Mouse (Mus musculus): ENCODE results near the gene Tfeb. TPM values are rescaled to one million over a fixed set of nuclear protein-coding genes. Genes with fewer than 3 reads are reported as not detected.

The Tfeb gene
- polyA plus RNA-seq, 1 experiment = 7.6 TPM

GRCm38 (mm10) chr17:47699055-47699454 is 37.8 kb upstream of the Tfeb start:
- TF ChIP-seq USF1 (IDR thresholded peaks at IDR 0.05; ENCODE audit: low read depth) (no peak), MAX (IDR thresholded peaks at IDR 0.05) (no peak), MYOD1 (IDR thresholded peaks at IDR 0.05; ENCODE audit: control insufficient read depth, insufficient read length, low read depth) (no peak), CTCF (IDR thresholded peaks at IDR 0.05; ENCODE audit: control insufficient read depth, insufficient read depth, insufficient read length) (no peak), FOSL1 (IDR thresholded peaks at IDR 0.05; ENCODE audit: insufficient read depth, low read length, poor library complexity, severe bottlenecking) (no peak), CEBPB (IDR thresholded peaks at IDR 0.05; ENCODE audit: low read depth) (no peak), MYOG (IDR thresholded peaks at IDR 0.05; ENCODE audit: control insufficient read depth, extremely low read depth, insufficient read length) (no peak)
- Histone ChIP-seq H3K79me2 (ENCODE audit: control insufficient read depth, insufficient read depth) (no peaks in the 10 kb centered on the region), H3K27me3 (ENCODE audit: control insufficient read depth, insufficient read depth, insufficient read length) (no peaks in the 10 kb centered on the region), H3ac (ENCODE audit: control insufficient read depth, insufficient read length, low read depth) (no peak overlapping the region), H3K4me3 (ENCODE audit: insufficient read depth, poor library complexity, severe bottlenecking) (no peak overlapping the region), H3K79me3 (ENCODE audit: low read depth) (no peaks in the 10 kb centered on the region), H3K36me3 (ENCODE audit: control insufficient read depth, insufficient read depth) (no peaks in the 10 kb centered on the region)

GRCm38 (mm10) chr17:47701793-47702192 is 35.0 kb upstream of the Tfeb start:
- TF ChIP-seq USF1 (IDR thresholded peaks at IDR 0.05; ENCODE audit: low read depth) (no peak), MAX (IDR thresholded peaks at IDR 0.05) (no peak), MYOD1 (IDR thresholded peaks at IDR 0.05; ENCODE audit: control insufficient read depth, insufficient read length, low read depth) (no peak), CTCF (IDR thresholded peaks at IDR 0.05; ENCODE audit: control insufficient read depth, insufficient read depth, insufficient read length) (no peak), FOSL1 (IDR thresholded peaks at IDR 0.05; ENCODE audit: insufficient read depth, low read length, poor library complexity, severe bottlenecking) (no peak), CEBPB (IDR thresholded peaks at IDR 0.05; ENCODE audit: low read depth) (no peak), MYOG (IDR thresholded peaks at IDR 0.05; ENCODE audit: control insufficient read depth, extremely low read depth, insufficient read length) (no peak)
- Histone ChIP-seq H3K27me3 (ENCODE audit: control insufficient read depth, insufficient read depth, insufficient read length) (no peaks in the 10 kb centered on the region), H3K4me3 (ENCODE audit: insufficient read depth, poor library complexity, severe bottlenecking) (no peak overlapping the region), H3K79me2 (ENCODE audit: control insufficient read depth, insufficient read depth) (no peaks in the 10 kb centered on the region), H3K79me3 (ENCODE audit: low read depth) (no peaks in the 10 kb centered on the region), H3K36me3 (ENCODE audit: control insufficient read depth, insufficient read depth) (no peaks in the 10 kb centered on the region), H3ac (ENCODE audit: control insufficient read depth, insufficient read length, low read depth) (no peak overlapping the region)

GRCm38 (mm10) chr17:47702548-47703345 is 34.1 kb upstream of the Tfeb start:
- no peaks in the 10 kb centered on the region for H3K36me3 ChIP-seq (ENCODE audit: control insufficient read depth, insufficient read depth)
- no peaks in the 10 kb centered on the region for H3K27me3 ChIP-seq (ENCODE audit: control insufficient read depth, insufficient read depth, insufficient read length)
- H3ac ChIP-seq (ENCODE audit: control insufficient read depth, insufficient read length, low read depth) = no peak overlapping the region
- no peak overlapping the region for H3K4me3 ChIP-seq (ENCODE audit: insufficient read depth, poor library complexity, severe bottlenecking)
- TF ChIP-seq CTCF (IDR thresholded peaks at IDR 0.05; ENCODE audit: control insufficient read depth, insufficient read depth, insufficient read length) (no peak), MYOG (IDR thresholded peaks at IDR 0.05; ENCODE audit: control insufficient read depth, extremely low read depth, insufficient read length) (no peak), CEBPB (IDR thresholded peaks at IDR 0.05; ENCODE audit: low read depth) (no peak), FOSL1 (IDR thresholded peaks at IDR 0.05; ENCODE audit: insufficient read depth, low read length, poor library complexity, severe bottlenecking) (no peak), MAX (IDR thresholded peaks at IDR 0.05) (no peak), MYOD1 (IDR thresholded peaks at IDR 0.05; ENCODE audit: control insufficient read depth, insufficient read length, low read depth) (no peak), USF1 (IDR thresholded peaks at IDR 0.05; ENCODE audit: low read depth) (no peak)
- no peaks in the 10 kb centered on the region for H3K79me2 ChIP-seq (ENCODE audit: control insufficient read depth, insufficient read depth)
- no peaks in the 10 kb centered on the region for H3K79me3 ChIP-seq (ENCODE audit: low read depth)

GRCm38 (mm10) chr17:47703556-47703955 is 33.3 kb upstream of the Tfeb start:
- Histone ChIP-seq H3K36me3 (ENCODE audit: control insufficient read depth, insufficient read depth) (no peaks in the 10 kb centered on the region), H3K4me3 (ENCODE audit: insufficient read depth, poor library complexity, severe bottlenecking) (no peak overlapping the region)
- no peak for TF ChIP-seq FOSL1 (IDR thresholded peaks at IDR 0.05; ENCODE audit: insufficient read depth, low read length, poor library complexity, severe bottlenecking)
- TF ChIP-seq USF1 (IDR thresholded peaks at IDR 0.05; ENCODE audit: low read depth) = no peak
- TF ChIP-seq MYOD1 (IDR thresholded peaks at IDR 0.05; ENCODE audit: control insufficient read depth, insufficient read length, low read depth) = no peak
- no peak for TF ChIP-seq MYOG (IDR thresholded peaks at IDR 0.05; ENCODE audit: control insufficient read depth, extremely low read depth, insufficient read length)
- no peak for TF ChIP-seq CTCF (IDR thresholded peaks at IDR 0.05; ENCODE audit: control insufficient read depth, insufficient read depth, insufficient read length)
- TF ChIP-seq MAX (IDR thresholded peaks at IDR 0.05) = no peak
- TF ChIP-seq CEBPB (IDR thresholded peaks at IDR 0.05; ENCODE audit: low read depth) = no peak

GRCm38 (mm10) chr17:47704692-47705091 is 32.1 kb upstream of the Tfeb start:
- Histone ChIP-seq H3K79me2 (ENCODE audit: control insufficient read depth, insufficient read depth) (no peaks in the 10 kb centered on the region), H3K27me3 (ENCODE audit: control insufficient read depth, insufficient read depth, insufficient read length) (peaks cover 8% of the 10 kb centered on the region), H3K79me3 (ENCODE audit: low read depth) (no peaks in the 10 kb centered on the region), H3ac (ENCODE audit: control insufficient read depth, insufficient read length, low read depth) (no peak overlapping the region), H3K4me3 (ENCODE audit: insufficient read depth, poor library complexity, severe bottlenecking) (no peak overlapping the region), H3K36me3 (ENCODE audit: control insufficient read depth, insufficient read depth) (no peaks in the 10 kb centered on the region)
- TF ChIP-seq FOSL1 (IDR thresholded peaks at IDR 0.05; ENCODE audit: insufficient read depth, low read length, poor library complexity, severe bottlenecking) (no peak), USF1 (IDR thresholded peaks at IDR 0.05; ENCODE audit: low read depth) (no peak), CTCF (IDR thresholded peaks at IDR 0.05; ENCODE audit: control insufficient read depth, insufficient read depth, insufficient read length) (no peak), MYOD1 (IDR thresholded peaks at IDR 0.05; ENCODE audit: control insufficient read depth, insufficient read length, low read depth) (no peak), MYOG (IDR thresholded peaks at IDR 0.05; ENCODE audit: control insufficient read depth, extremely low read depth, insufficient read length) (no peak), MAX (IDR thresholded peaks at IDR 0.05) (no peak), CEBPB (IDR thresholded peaks at IDR 0.05; ENCODE audit: low read depth) (no peak)

More at GRCm38 (mm10) chr17:47703556-47703955, 33.3 kb upstream of the Tfeb start:
- no peaks in the 10 kb centered on the region for H3K79me3 ChIP-seq (ENCODE audit: low read depth)
- H3K27me3 ChIP-seq (ENCODE audit: control insufficient read depth, insufficient read depth, insufficient read length) = peaks cover 6% of the 10 kb centered on the region
- H3K79me2 ChIP-seq (ENCODE audit: control insufficient read depth, insufficient read depth) = no peaks in the 10 kb centered on the region
- no peak overlapping the region for H3ac ChIP-seq (ENCODE audit: control insufficient read depth, insufficient read length, low read depth)
